Mouse (Mus musculus) CH12.LX (cell line): ENCODE measurements around the gene Krtap5-3. TPM values are rescaled to one million over a fixed set of nuclear protein-coding genes. Genes with fewer than 3 reads are reported as not detected.
"Not testable (repeated sequence)": the region's sequence is repeated elsewhere in the genome, so short reads cannot be mapped to it uniquely, and the experiment has no call there.

Experiments
- DNase-seq: peaks from one replicate; pipeline ENCODE4 v3.0.0-alpha.2; 2013; ENCODE audit errors: extremely low read depth
- H3K27ac ChIP-seq: 2 replicates; pipeline ENCODE4 v1.5.1; 2012; ENCODE audit warnings: low read depth, mild to moderate bottlenecking, control low read depth, moderate library complexity; ENCODE audit not compliant: insufficient read depth
- H3K27me3 ChIP-seq: replicated peaks from 2 replicates; pipeline ENCODE3; 2012; ENCODE audit warnings: inconsistent platforms
- H3K36me3 ChIP-seq, 2 experiments: replicated peaks in 1 of 2; 2 replicates each; pipeline versions ENCODE3 to v1.6.1; 2012; ENCODE audit warnings: inconsistent platforms in 1 of 2, low read length in 1 of 2, mild to moderate bottlenecking in 1 of 2, mixed read lengths in 1 of 2, moderate library complexity in 1 of 2; ENCODE audit not compliant: control insufficient read depth in 1 of 2, insufficient read depth in 1 of 2
- H3K4me1 ChIP-seq, 2 experiments: 2 replicates each; pipeline ENCODE4 v1.6.1; 2012; ENCODE audit warnings: inconsistent platforms in 1 of 2, moderate library complexity in 1 of 2; ENCODE audit not compliant: insufficient read depth in 2 of 2, control insufficient read depth in 1 of 2
- H3K4me2 ChIP-seq: 2 replicates; pipeline ENCODE4 v1.6.1; 2012; ENCODE audit warnings: low read depth, mild to moderate bottlenecking, control low read depth; ENCODE audit not compliant: poor library complexity, insufficient read depth, severe bottlenecking
- H3K4me3 ChIP-seq, 3 experiments: fragments of 150-350 bp in 1 of 3; sonication (generic) in 1 of 3; replicated peaks in 1 of 3; 2 replicates each; pipeline versions ENCODE3 to v1.5.1; 2011 to 2012; ENCODE audit warnings: low read depth in 2 of 3, low read length in 2 of 3, mild to moderate bottlenecking in 2 of 3, moderate library complexity in 2 of 3, control low read depth in 1 of 3, improper control_type of control experiment in 1 of 3, inconsistent platforms in 1 of 3, mixed read lengths in 1 of 3; ENCODE audit not compliant: poor library complexity in 1 of 3
- H3K79me2 ChIP-seq: replicated peaks from 2 replicates; pipeline ENCODE4 v1.6.1; 2012; ENCODE audit warnings: mild to moderate bottlenecking, moderate library complexity; ENCODE audit not compliant: control insufficient read depth, poor library complexity, insufficient read depth, severe bottlenecking; ENCODE audit errors: extremely low read depth
- H3K9ac ChIP-seq: 2 replicates; pipeline ENCODE4 v1.6.1; 2012; ENCODE audit warnings: low read depth, mild to moderate bottlenecking, control low read depth, moderate library complexity; ENCODE audit not compliant: insufficient read depth
- H3K9me3 ChIP-seq: replicated peaks from 2 replicates; pipeline ENCODE3; 2012; ENCODE audit warnings: low read length, inconsistent platforms, mixed read lengths
- BHLHE40 ChIP-seq: IDR thresholded peaks from 2 replicates; pipeline ENCODE4 v1.6.1; 2011; ENCODE audit warnings: mild to moderate bottlenecking, low read depth, low read length, improper control_type of control experiment
- CHD2 ChIP-seq: IDR thresholded peaks from 2 replicates; pipeline ENCODE4 v1.6.1; 2011; ENCODE audit warnings: low read length, improper control_type of control experiment
- CTCF ChIP-seq, 2 experiments: IDR thresholded peaks in 1 of 2; conservative IDR thresholded peaks in 1 of 2; 2 replicates each; pipeline ENCODE4 v1.5.1; 2011 to 2012; ENCODE audit warnings: low read depth in 2 of 2, low read length in 2 of 2, improper control_type of control experiment in 1 of 2, inconsistent platforms in 1 of 2, mild to moderate bottlenecking in 1 of 2, moderate library complexity in 1 of 2
- EP300 ChIP-seq: IDR thresholded peaks from 2 replicates; pipeline ENCODE4 v1.6.1; 2011; ENCODE audit warnings: low read length, improper control_type of control experiment
- HCFC1 ChIP-seq: IDR thresholded peaks from 2 replicates; pipeline ENCODE4 v1.6.1; 2012; ENCODE audit warnings: low read depth, mild to moderate bottlenecking, inconsistent platforms, low read length, improper control_type of control experiment
- KAT2A ChIP-seq: IDR thresholded peaks from 2 replicates; pipeline ENCODE4 v1.6.1; 2012; ENCODE audit warnings: low read length, improper control_type of control experiment, inconsistent platforms; ENCODE audit not compliant: insufficient replicate concordance
- MAX ChIP-seq: IDR thresholded peaks from 2 replicates; pipeline ENCODE4 v1.6.1; 2011; ENCODE audit warnings: low read length, improper control_type of control experiment
- POLR2A ChIP-seq: IDR thresholded peaks from 2 replicates; pipeline ENCODE4 v1.6.1; 2011; ENCODE audit warnings: low read depth, mild to moderate bottlenecking, improper control_type of control experiment, low read length
- POLR2AphosphoS2 ChIP-seq: IDR thresholded peaks from 2 replicates; pipeline ENCODE4 v1.6.1; 2011; ENCODE audit warnings: low read depth, low read length, improper control_type of control experiment
- RCOR1 ChIP-seq: conservative IDR thresholded peaks from 2 replicates; pipeline ENCODE4 v1.6.1; 2012; ENCODE audit warnings: low read depth, mild to moderate bottlenecking, inconsistent platforms, low read length, improper control_type of control experiment
- TBP ChIP-seq: conservative IDR thresholded peaks from 2 replicates; pipeline ENCODE4 v1.6.1; 2011; ENCODE audit warnings: low read depth, low read length, improper control_type of control experiment
- TCF12 ChIP-seq: IDR thresholded peaks from 2 replicates; pipeline ENCODE4 v1.6.1; 2014; ENCODE audit warnings: low read depth, mild to moderate bottlenecking, inconsistent platforms, low read length, improper control_type of control experiment
- UBTF ChIP-seq: IDR thresholded peaks from 2 replicates; pipeline ENCODE4 v1.6.1; 2012; ENCODE audit warnings: low read depth, mild to moderate bottlenecking, inconsistent platforms, low read length, improper control_type of control experiment, moderate library complexity
- ZKSCAN1 ChIP-seq: IDR thresholded peaks from 2 replicates; pipeline ENCODE4 v1.6.1; 2012; ENCODE audit warnings: low read depth, inconsistent platforms, low read length, improper control_type of control experiment, borderline replicate concordance
- ZMIZ1 ChIP-seq: IDR thresholded peaks from 2 replicates; pipeline ENCODE4 v1.6.1; 2012; ENCODE audit warnings: low read depth, mild to moderate bottlenecking, inconsistent platforms, low read length, improper control_type of control experiment
- dilution Hi-C: fragments of 300-500 bp; cut with MboI; formaldehyde crosslinking; loops from 2 replicates; pipeline ENCODE4 v1.14.3; 2020; ENCODE audit warnings: low sequenced_read_pairs; ENCODE audit not compliant: extremely low pct_unique_long_range_greater_than_20kb, extremely low pct_ligation_motif_present
- in situ Hi-C: fragments of 300-500 bp; cut with MboI; formaldehyde crosslinking; loops from 3 replicates; pipeline ENCODE4 v1.14.3; 2019; ENCODE audit warnings: low sequenced_read_pairs, low pct_ligation_motif_present, low pct_unique_long_range_greater_than_20kb, mixed read lengths
- polyA plus RNA-seq: library from polyadenylated mRNA; unstranded; fragments of >175 nt; gene quantifications from 2 replicates; pipeline ENCODE4 v1.2.1, GENCODE M21; 2012; ENCODE audit warnings: low read depth; ENCODE audit not compliant: insufficient read length
- total RNA-seq, 2 experiments: library from RNA; depleted of rRNA; stranded (reverse); fragments of 300-350 nt in 1 of 2; fragments of >200 nt in 1 of 2; gene quantifications; 2 replicates each; pipeline ENCODE4 v1.2.3; 2012 to 2014

Krtap5-3 gene
- total RNA-seq (2012; rRNA removed) (not detected in 2 replicates), total RNA-seq (2014; rRNA removed) (not detected in 2 replicates), polyA plus RNA-seq (not detected in 2 replicates)

DNA sequence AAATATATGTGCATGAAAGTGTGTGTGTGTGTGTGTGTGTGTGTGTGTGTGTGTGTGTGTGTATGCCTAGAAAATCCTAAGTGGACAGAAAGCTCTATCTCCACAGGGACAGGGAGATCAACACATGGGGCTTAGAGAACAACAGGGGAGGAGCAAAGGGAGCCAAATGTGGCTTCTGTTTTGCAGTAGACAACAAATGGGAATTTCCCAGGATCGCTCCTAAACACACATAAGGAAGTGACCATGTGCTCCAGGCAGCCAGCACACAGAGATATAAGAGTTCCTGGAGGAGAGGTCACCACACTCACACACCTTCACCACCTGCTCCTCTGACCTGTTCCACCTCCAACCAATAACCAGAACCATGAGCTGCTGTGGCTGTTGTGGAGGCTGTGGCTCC is at the start of gene Krtap5-3:
Krtap5-3 (plus strand) TSS at position 301 of the 400 bp plus-strand sequence.
- TF ChIP-seq POLR2A (no peak), RCOR1 (no peak), CTCF (conservative IDR thresholded peaks at IDR 0.05 in 1 of 2, IDR thresholded peaks at IDR 0.05 in 1 of 2; ENCODE audit: low read depth in 2 of 2, low read length in 2 of 2) (no peak), HCFC1 (no peak), ZKSCAN1 (no peak), EP300 (no peak), MAX (no peak), UBTF (no peak)
- DNase-seq = no peak
- Histone ChIP-seq H3K4me1 (no peaks in the 10 kb centered on the region), H3K9ac (no peak within 1 kb of the TSS), H3K4me2 (no peak within 1 kb of the TSS), H3K27me3 (peaks cover 50% of the 10 kb centered on the region), H3K9me3 (no peaks in the 10 kb centered on the region), H3K4me3 (no peak within 1 kb of the TSS), H3K79me2 (no peaks in the 10 kb centered on the region), H3K36me3 (no peaks in the 10 kb centered on the region), H3K27ac (no peak within 1 kb of the TSS)
- dilution Hi-C loops = no loop called here
- in situ Hi-C loops = no loop called here

DNA sequence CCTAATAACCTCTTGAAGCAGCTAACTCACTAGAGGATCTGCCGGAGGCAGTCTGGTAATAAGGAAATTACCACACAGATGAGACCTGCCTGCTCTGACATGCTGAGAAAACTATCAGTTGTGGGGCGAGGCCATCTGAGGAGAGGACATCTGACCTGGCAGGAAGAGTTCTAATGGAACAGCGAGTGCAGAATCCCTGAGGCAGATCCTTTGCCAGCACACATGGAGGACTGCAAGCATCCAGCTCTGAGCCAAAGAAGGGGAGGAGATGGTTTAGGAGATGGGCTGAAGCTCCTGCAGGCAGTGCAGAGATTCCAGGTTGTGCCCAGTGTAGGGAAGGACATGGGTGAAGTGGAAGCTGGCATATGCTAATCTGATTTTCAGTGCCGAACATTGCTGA is 49.0 kb upstream of the Krtap5-3 start:
- dilution Hi-C loops = no loop called here

DNA sequence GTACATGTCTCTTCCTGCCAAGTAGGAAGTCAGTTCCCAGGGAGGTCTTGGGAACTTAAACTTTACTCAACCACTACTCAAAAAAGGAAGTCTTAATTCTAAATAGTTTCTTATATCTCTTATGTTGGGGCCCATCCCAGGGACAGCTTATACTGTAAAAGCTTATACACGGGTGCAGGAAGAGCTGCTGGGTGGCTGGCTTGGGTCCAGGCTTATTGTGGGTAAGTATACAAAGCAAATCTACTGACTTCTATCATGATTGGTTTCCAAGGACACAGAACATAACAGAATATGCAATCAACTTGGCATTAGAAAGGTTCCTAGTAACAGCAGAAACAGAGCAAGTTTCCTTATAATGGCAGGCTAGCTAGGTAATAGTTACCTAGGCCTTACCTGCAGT is 45.9 kb upstream of the Krtap5-3 start:
- peaks cover 67% of the 10 kb centered on the region for H3K27me3 ChIP-seq
- H3K36me3 ChIP-seq = no peaks in the 10 kb centered on the region
- no peak overlapping the region for H3K27ac ChIP-seq
- H3K4me1 ChIP-seq = no peaks in the 10 kb centered on the region
- no peak overlapping the region for H3K4me3 ChIP-seq
- H3K4me2 ChIP-seq = no peak overlapping the region
- H3K9me3 ChIP-seq = peaks cover 4% of the 10 kb centered on the region
- no peak for DNase-seq
- in situ Hi-C loops (no loop called here), dilution Hi-C loops (no loop called here)
- H3K79me2 ChIP-seq = no peaks in the 10 kb centered on the region
- no peak for TF ChIP-seq POLR2AphosphoS2
- TF ChIP-seq TCF12 = no peak
- no peak overlapping the region for H3K9ac ChIP-seq

More for the DNA sequence above, 49.0 kb upstream of the Krtap5-3 start:
- Histone ChIP-seq H3K4me2 (no peak overlapping the region), H3K27me3 (peaks cover 43% of the 10 kb centered on the region), H3K4me3 (no peak overlapping the region), H3K36me3 (no peaks in the 10 kb centered on the region), H3K27ac (no peak overlapping the region), H3K9me3 (peaks cover 7% of the 10 kb centered on the region), H3K79me2 (no peaks in the 10 kb centered on the region), H3K9ac (no peak overlapping the region), H3K4me1 (no peaks in the 10 kb centered on the region)
- in situ Hi-C loops = no loop called here
- no peak for DNase-seq
- TF ChIP-seq KAT2A = no peak
- no peak for TF ChIP-seq ZMIZ1
- TF ChIP-seq CHD2 = no peak
- TF ChIP-seq BHLHE40 = no peak
- TF ChIP-seq POLR2AphosphoS2 = no peak
- TF ChIP-seq TBP = no peak

DNA sequence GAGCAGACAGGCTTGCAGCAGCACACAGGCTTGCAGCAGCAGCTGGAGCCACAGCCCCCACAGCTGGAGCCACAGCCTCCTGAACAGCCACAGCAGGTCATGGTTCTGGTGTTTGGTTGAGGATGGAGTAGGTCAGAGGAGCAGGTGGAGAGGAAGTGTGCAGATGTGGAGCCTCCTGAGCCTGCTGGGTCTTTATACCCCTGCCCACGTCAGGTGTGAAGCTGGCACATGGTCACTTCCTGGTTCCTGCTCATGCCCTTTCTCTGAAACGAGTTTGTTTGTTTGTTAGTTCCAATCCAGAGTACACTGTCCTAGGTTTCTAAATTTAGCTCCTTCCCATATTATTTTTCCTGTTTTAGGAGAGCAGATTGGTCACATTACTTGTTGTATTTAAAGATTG is 44.2 kb upstream of the Krtap5-3 start, which contains the start of gene Gm29735:
Gm29735 (minus strand) TSS at position 101 of the 400 bp plus-strand sequence.
- H3K4me3 ChIP-seq, H3K4me2 ChIP-seq, H3K79me2 ChIP-seq, H3K9me3 ChIP-seq, H3K9ac ChIP-seq, DNase-seq, H3K27ac ChIP-seq, H3K4me1 ChIP-seq, dilution Hi-C loops, in situ Hi-C loops, H3K36me3 ChIP-seq: not testable (repeated sequence)
- H3K27me3 ChIP-seq = peaks cover 77% of the 10 kb centered on the region
